Mouse (Mus musculus): ENCODE results near the gene Amdhd2.

DNA sequence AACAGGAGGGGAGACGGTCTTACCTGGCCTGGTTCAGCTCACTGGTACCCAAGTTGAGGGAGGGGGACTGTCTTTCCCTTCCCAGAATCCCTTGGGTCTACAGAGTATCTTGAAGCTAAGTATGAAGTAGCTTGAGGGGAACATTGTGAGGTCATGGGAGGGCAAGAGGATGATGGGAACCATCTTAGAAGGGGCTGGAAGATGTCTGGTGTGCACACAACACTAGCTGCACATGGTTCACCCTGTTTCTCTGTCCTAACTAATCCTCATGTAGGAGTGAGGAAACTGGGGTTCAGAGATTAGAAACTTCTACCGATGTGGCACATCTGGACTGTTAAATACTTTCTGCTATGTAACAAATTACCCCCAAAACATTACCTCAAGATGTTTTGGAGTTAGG is 12.7 kb downstream of the Amdhd2 start, which contains the start of gene Pdpk1:
- no peak for TF ChIP-seq CTCF (IDR thresholded peaks at IDR 0.05)
- no peak for TF ChIP-seq EP300 (IDR thresholded peaks at IDR 0.05; ENCODE audit: insufficient read depth, low read depth, low read length)

Data from heart, adult 2 months (tissue).